Mouse (Mus musculus) midbrain, embryonic 16.5 days (tissue): ENCODE data around the gene Gm20604. TPM values are rescaled to one million over a fixed set of nuclear protein-coding genes. Genes with fewer than 3 reads are reported as not detected.

Source experiments
- ATAC-seq: fragments of 200-750 bp; cut with Nextera tagmentation; 2 replicates; pipeline ENCODE4 v1.8.0; 2017; ENCODE audit warnings: moderate TSS enrichment
- H3K27ac ChIP-seq: fragments of 300-500 bp; sonication (generic); 2 replicates; pipeline ENCODE4 v1.5.1; 2014; ENCODE audit warnings: mild to moderate bottlenecking, low read length, mixed read lengths
- H3K27me3 ChIP-seq: fragments of 300-500 bp; sonication (generic); 2 replicates; pipeline ENCODE4 v1.6.1; 2014; ENCODE audit warnings: low read depth, low read length, mixed read lengths; ENCODE audit not compliant: control insufficient read depth, insufficient read depth
- H3K36me3 ChIP-seq: fragments of 300-500 bp; sonication (generic); 2 replicates; pipeline ENCODE4 v1.6.1; 2014; ENCODE audit warnings: mild to moderate bottlenecking, low read length, moderate library complexity, mixed read lengths; ENCODE audit not compliant: control insufficient read depth, insufficient read depth
- H3K4me1 ChIP-seq: fragments of 300-500 bp; sonication (generic); 2 replicates; pipeline ENCODE4 v1.6.1; 2014; ENCODE audit warnings: mild to moderate bottlenecking, low read length, mixed read lengths; ENCODE audit not compliant: control insufficient read depth, insufficient read depth
- H3K4me2 ChIP-seq: fragments of 300-500 bp; sonication (generic); 2 replicates; pipeline ENCODE4 v1.6.1; 2014; ENCODE audit warnings: mild to moderate bottlenecking, low read length, mixed read lengths
- H3K4me3 ChIP-seq: fragments of 300-500 bp; sonication (generic); 2 replicates; pipeline ENCODE4 v1.5.1; 2014; ENCODE audit warnings: low read depth, mild to moderate bottlenecking, low read length, moderate library complexity, mixed read lengths
- H3K9ac ChIP-seq: fragments of 300-500 bp; sonication (generic); 2 replicates; pipeline ENCODE4 v1.6.1; 2014; ENCODE audit warnings: low read depth, low read length, mixed read lengths
- H3K9me3 ChIP-seq: fragments of 300-500 bp; sonication (generic); replicated peaks from 2 replicates; pipeline ENCODE4 v1.6.1; 2014; ENCODE audit warnings: mild to moderate bottlenecking, low read length, mixed read lengths; ENCODE audit not compliant: control insufficient read depth, poor library complexity, severe bottlenecking
- WGBS: fragments of 180-500 bp; shearing (Covaris S2); extraction: QIAGEN DNeasy Blood & Tissue Kit; methylation state at CpG from one replicate; pipeline ENCODE4 v1.1.7; 2014; 5-methylcytosine and 5-hydroxymethylcytosine counted together
- polyA plus RNA-seq: library from polyadenylated mRNA; unstranded; fragments of >200 nt; fragmentation: Nextera tagmentation; extraction: Ambion mirVana; gene quantifications from 2 replicates; pipeline ENCODE4 v1.2.1, GENCODE M21; 2015

Gene Gm20604
- polyA plus RNA-seq, 1 experiment from 2014 or later: 50.9 TPM

- Histone ChIP-seq H3K9me3 (no peaks in the 10 kb centered on the region), H3K27ac (peak overlapping the region; percentile 89), H3K4me1 (peaks cover 28% of the 10 kb centered on the region), H3K4me2 (peak overlapping the region; percentile 64), H3K36me3 (no peaks in the 10 kb centered on the region), H3K27me3 (no peaks in the 10 kb centered on the region), H3K4me3 (peak overlapping the region; percentile 63), H3K9ac (peak overlapping the region; percentile 78)
- 1% methylated on average over 26 of the region's 45 CpGs for WGBS
- ATAC-seq: peak; percentile 79
Observed at GRCm38 (mm10) chr12:102705216-102705871, 53.1 kb downstream of the Gm20604 start.

DNA sequence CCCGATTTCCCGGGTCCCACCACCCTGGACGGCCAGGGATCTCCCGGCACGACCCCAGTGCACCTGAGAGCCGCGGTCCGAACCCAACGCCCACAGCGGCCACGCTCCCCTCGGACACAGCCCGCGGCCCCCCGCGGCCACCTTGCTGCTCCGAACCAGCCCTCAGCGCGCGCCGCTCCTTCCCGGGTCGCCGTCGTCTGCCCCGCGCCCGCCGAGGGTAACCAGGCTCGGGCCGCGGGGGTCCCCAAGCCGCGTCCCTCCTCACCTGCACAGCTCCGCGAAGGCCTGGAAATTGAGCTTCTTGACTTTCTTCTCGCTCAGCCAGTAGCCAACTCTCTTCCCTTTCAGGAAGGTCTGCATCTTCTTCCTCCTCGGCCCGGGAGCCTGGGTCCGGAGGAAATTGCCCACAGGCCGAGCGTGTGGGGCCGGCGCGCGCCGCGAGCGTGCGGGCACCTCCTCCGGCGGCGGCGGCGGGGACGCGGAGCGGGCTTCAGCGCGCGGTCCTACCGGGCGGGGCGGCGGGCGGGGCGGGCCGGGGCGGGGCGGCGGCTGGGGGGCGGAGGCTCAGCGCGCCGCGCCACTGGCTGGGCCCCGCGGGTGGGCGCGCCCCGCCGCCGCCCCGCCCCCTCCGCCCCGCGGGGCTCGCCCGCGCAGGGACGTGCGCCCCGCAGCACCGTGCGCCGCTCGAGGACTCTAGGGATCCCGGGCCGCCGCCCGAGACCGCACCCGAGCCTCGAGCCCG lies 53.8 kb downstream of the Gm20604 start, which contains the start of gene Itpk1:
Itpk1 (minus strand) TSS at position 474 of the 742 bp plus-strand sequence.
- H3K9ac ChIP-seq: peak within 1 kb of the TSS; percentile 78
- no peaks in the 10 kb centered on the region for H3K27me3 ChIP-seq
- no peaks in the 10 kb centered on the region for H3K36me3 ChIP-seq
- peak within 1 kb of the TSS; percentile 89 for H3K27ac ChIP-seq
- peak within 1 kb of the TSS; percentile 63 for H3K4me3 ChIP-seq
- WGBS: 0% methylated on average over 56 of the region's 105 CpGs
- ATAC-seq: peak; percentile 84
- H3K9me3 ChIP-seq: no peaks in the 10 kb centered on the region
- peaks cover 29% of the 10 kb centered on the region for H3K4me1 ChIP-seq
- peak within 1 kb of the TSS; percentile 64 for H3K4me2 ChIP-seq

GRCm38 (mm10) chr12:102703921-102704408 lies 54.5 kb downstream of the Gm20604 start:
- ATAC-seq: peak; percentile 4; the same call in 1 of the 2 replicates
- H3K4me3 ChIP-seq: peak overlapping the region; percentile 63
- H3K4me1 ChIP-seq: peaks cover 34% of the 10 kb centered on the region
- H3K4me2 ChIP-seq: peak overlapping the region; percentile 64
- H3K27me3 ChIP-seq: no peaks in the 10 kb centered on the region
- H3K9me3 ChIP-seq: no peaks in the 10 kb centered on the region
- peak overlapping the region; percentile 78 for H3K9ac ChIP-seq
- 5% methylated on average over 17 of the region's 17 CpGs for WGBS
- no peaks in the 10 kb centered on the region for H3K36me3 ChIP-seq
- peak overlapping the region; percentile 89 for H3K27ac ChIP-seq

GRCm38 (mm10) chr12:102703441-102703840 lies 55.0 kb downstream of the Gm20604 start:
- Histone ChIP-seq H3K27me3 (no peaks in the 10 kb centered on the region), H3K9ac (peak overlapping the region; percentile 78), H3K9me3 (no peaks in the 10 kb centered on the region), H3K4me1 (peaks cover 37% of the 10 kb centered on the region), H3K27ac (peak overlapping the region; percentile 47), H3K4me2 (peak overlapping the region; percentile 64), H3K36me3 (no peaks in the 10 kb centered on the region), H3K4me3 (peak overlapping the region; percentile 63)
- ATAC-seq: no peak
- WGBS: 24% methylated on average over 6 of the region's 6 CpGs

- Histone ChIP-seq H3K36me3 (no peaks in the 10 kb centered on the region), H3K27ac (peak overlapping the region; percentile 48), H3K27me3 (no peaks in the 10 kb centered on the region), H3K9me3 (no peaks in the 10 kb centered on the region), H3K4me1 (peaks cover 41% of the 10 kb centered on the region), H3K4me3 (peak overlapping the region; percentile 63), H3K4me2 (peak overlapping the region; percentile 64), H3K9ac (peak overlapping the region; percentile 78)
- ATAC-seq: no peak
- WGBS: 1% methylated on average over 4 of the region's 4 CpGs
Observed at GRCm38 (mm10) chr12:102703111-102703412, 55.4 kb downstream of the Gm20604 start.

- Histone ChIP-seq H3K36me3 (no peaks in the 10 kb centered on the region), H3K4me2 (peak overlapping the region; percentile 64), H3K4me3 (peak overlapping the region; percentile 63), H3K27me3 (no peaks in the 10 kb centered on the region), H3K9me3 (no peaks in the 10 kb centered on the region), H3K4me1 (peaks cover 45% of the 10 kb centered on the region), H3K27ac (peak overlapping the region; percentile 48; the same call in 1 of the 2 replicates), H3K9ac (peak overlapping the region; percentile 54)
- ATAC-seq: no peak
- 3% methylated on average over 15 of the region's 15 CpGs for WGBS
Observed at GRCm38 (mm10) chr12:102702356-102703110, 55.9 kb downstream of the Gm20604 start.

DNA sequence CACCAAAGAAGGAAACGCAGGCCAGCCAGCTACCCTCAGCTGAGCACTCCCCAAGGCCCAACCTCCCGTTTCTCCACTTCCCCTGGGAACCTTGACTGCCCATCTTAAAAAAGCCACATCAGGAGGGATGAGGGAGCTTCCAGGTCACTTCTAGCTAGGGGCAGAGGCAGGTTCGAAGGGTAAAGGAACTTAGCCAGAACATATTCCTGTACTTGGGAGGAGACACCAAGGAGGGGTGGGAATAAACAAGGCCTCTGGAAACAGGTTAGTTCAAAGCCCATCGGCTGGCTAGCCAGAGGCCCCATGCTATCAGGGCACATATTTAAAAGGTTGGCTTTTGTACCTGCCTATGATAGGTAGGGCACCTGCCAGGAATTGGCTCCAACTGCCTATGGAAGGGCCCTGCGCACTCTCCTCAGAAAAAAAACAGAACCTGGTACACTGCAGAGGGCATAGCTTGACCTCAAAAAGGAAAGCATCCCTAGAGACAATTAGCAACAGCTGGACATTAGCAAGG lies 56.7 kb downstream of the Gm20604 start:
- H3K27ac ChIP-seq: no peak overlapping the region
- H3K9ac ChIP-seq: no peak overlapping the region
- H3K27me3 ChIP-seq: no peaks in the 10 kb centered on the region
- 93% methylated on average over 5 of the region's 5 CpGs for WGBS
- ATAC-seq: no peak
- peaks cover 45% of the 10 kb centered on the region for H3K4me1 ChIP-seq
- no peaks in the 10 kb centered on the region for H3K9me3 ChIP-seq
- no peak overlapping the region; the same call in 1 of the 2 replicates for H3K4me3 ChIP-seq
- H3K36me3 ChIP-seq: no peaks in the 10 kb centered on the region
- peak overlapping the region; percentile 64 for H3K4me2 ChIP-seq

DNA sequence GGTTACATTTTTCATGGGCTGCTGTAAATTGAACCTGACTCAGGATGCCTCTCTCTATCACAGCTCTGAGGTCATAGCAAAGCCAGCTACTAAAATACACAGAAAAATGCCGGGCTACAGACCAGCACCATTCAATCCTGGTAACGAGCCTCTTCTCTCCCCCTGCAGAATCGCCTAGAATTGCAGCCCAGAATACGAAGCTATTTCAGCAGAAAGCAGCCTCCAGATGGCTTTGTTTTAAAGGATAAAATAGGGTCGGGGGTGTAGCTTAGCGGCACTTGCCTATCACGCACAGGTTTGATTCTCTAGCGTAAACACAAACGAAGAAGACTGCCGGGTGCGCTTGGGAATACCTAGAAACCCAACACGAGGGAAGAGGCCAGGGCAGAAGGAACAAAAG lies 58.0 kb downstream of the Gm20604 start:
- H3K9me3 ChIP-seq: no peaks in the 10 kb centered on the region
- no peaks in the 10 kb centered on the region for H3K36me3 ChIP-seq
- H3K27me3 ChIP-seq: no peaks in the 10 kb centered on the region
- H3K4me1 ChIP-seq: peaks cover 39% of the 10 kb centered on the region
- H3K27ac ChIP-seq: 0 out of 2 replicates have a peak overlapping the region, but pooled peaks have one; percentile 2
- H3K4me2 ChIP-seq: no peak overlapping the region
- no peak overlapping the region for H3K9ac ChIP-seq
- no peak for ATAC-seq
- no peak overlapping the region for H3K4me3 ChIP-seq
- 68% methylated on average over 12 of the region's 12 CpGs for WGBS
